Mouse (Mus musculus): ENCODE data around the gene Cerkl.

DNA sequence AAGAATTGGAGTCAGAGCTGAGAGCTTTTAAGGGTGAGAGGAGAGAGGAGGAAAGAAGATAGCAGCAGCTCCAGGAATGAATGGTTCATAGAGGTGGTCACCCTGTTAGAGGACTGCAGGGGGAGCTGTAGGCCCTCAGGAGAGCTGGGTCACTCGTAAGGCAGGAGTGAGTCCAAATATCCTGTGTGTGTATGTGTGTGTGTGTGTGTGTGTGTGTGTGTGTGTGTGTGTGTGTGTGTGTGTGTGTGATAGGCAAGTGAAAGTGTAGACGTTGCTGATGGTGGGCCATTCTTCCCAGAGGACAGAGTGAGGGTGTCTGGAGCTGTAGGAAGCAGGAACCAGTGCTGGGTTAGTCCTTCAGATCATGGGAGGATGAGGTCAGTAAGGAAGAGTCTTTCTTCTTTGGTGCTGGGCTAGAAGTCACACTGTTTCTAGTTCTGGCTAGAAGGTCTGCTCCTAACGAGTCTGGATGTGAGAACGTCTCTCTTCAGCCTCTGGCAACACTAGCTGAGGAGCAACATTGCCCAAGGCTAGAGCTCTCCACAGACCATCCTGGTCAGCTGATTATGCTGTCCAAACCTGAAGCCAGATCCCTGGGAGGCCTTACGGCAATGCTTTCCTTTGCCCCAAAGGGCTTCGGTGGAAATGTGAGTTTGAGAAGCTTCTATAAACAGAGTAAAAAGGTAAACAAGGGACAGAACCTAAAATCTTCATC is 83.9 kb downstream of the Cerkl start:
- TF ChIP-seq CTCF (IDR thresholded peaks at IDR 0.05; ENCODE audit: low read depth, low read length) (peak; percentile 74), EP300 (IDR thresholded peaks at IDR 0.05; ENCODE audit: insufficient read depth, low read depth, low read length) (no peak), POLR2A (IDR thresholded peaks at IDR 0.05; ENCODE audit: insufficient read depth, low read length) (no peak)

All from ES-Bruce4 (cell line).